Mouse (Mus musculus) liver, embryonic 14.5 days (tissue): ENCODE results near the gene Sertad3.

Source experiments
- CTCF ChIP-seq: IDR thresholded peaks from 2 replicates; pipeline ENCODE4 v1.5.1; 2016; ENCODE audit warnings: antibody characterized with exemption, low read depth, control low read depth
- EP300 ChIP-seq: IDR thresholded peaks from 2 replicates; pipeline ENCODE4 v1.6.1; 2016; ENCODE audit warnings: antibody characterized with exemption, low read depth

DNA sequence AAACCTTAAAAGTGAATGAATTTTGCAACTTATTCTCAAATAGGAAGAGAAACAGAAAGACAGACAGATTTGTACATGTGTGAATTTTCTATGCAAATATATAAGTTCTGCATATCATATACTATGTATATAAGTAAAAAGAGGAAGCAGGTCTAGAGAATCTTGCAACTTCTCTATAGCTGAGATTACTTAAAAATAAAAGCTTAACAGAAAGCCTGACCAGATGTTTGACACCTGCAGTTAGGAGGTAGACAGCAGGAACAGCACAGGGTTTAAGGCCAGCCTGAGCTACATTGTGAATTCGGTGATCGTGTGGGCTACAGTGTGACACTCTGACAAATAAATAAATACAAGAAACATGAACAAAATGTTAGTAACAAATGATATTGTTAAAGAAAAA, 22.2 kb upstream of the Sertad3 start:
- no peak for TF ChIP-seq CTCF
- no peak for TF ChIP-seq EP300
